ENCODE assay signal across 10 mouse cellular contexts in genomic region chr12:40035506-40035905, GRCm38 (mm10). TPM values are rescaled to one million over a fixed set of nuclear protein-coding genes. Genes with fewer than 3 reads are reported as not detected.
DNase-seq lines count a peak whose midpoint lies in the region; ATAC-seq and TF ChIP-seq lines count a peak whose summit lies in the region.
"Had no signal": no experiment of that assay in that cellular context is flagged by ENCODE, and none has a peak within 500 bp of the region (broad histone marks: within the 10 kb centered on the region; RNA-seq: fewer than 3 reads in every experiment).

No protein-coding gene starts in this region.

- TF ChIP-seq POLR2A in myocyte (IDR thresholded peaks at IDR 0.05; ENCODE audit: insufficient read length, low read depth) = no peak

- WGBS in limb, embryonic 12.5 days = 85% methylated on average over 4 of the region's 4 CpGs
- 91% methylated on average over 4 of the region's 4 CpGs for WGBS in limb, embryonic 10.5 days
- WGBS in embryonic facial prominence, embryonic 15.5 days = 76% methylated on average over 4 of the region's 4 CpGs
- WGBS in intestine, embryonic 14.5 days = 84% methylated on average over 4 of the region's 4 CpGs

- H3K4me1 ChIP-seq in limb, embryonic 12.5 days (replicated peaks) = peaks cover 15% of the 10 kb centered on the region
- H3K4me1 ChIP-seq in limb, embryonic 10.5 days = peaks cover 8% of the 10 kb centered on the region; the same call in 1 of the 2 replicates
- H3K4me1 ChIP-seq in embryonic facial prominence, embryonic 15.5 days = peaks cover 9% of the 10 kb centered on the region; the same call in 1 of the 2 replicates
- H3K4me1 ChIP-seq in intestine, embryonic 14.5 days (replicated peaks; ENCODE audit: control insufficient read depth, insufficient read depth, low read length) = 0 out of 2 replicates have a peak, but pooled peaks cover 4% of the 10 kb centered on the region

- H3ac ChIP-seq in myocyte (ENCODE audit: control insufficient read depth, insufficient read length) = no peak overlapping the region

- H3K9me3 ChIP-seq in limb, embryonic 12.5 days = no peaks in the 10 kb centered on the region
- no peaks in the 10 kb centered on the region for H3K9me3 ChIP-seq in limb, embryonic 10.5 days (replicated peaks)
- H3K9me3 ChIP-seq in embryonic facial prominence, embryonic 15.5 days (replicated peaks) = no peaks in the 10 kb centered on the region
- no peaks in the 10 kb centered on the region for H3K9me3 ChIP-seq in intestine, embryonic 14.5 days (ENCODE audit: control insufficient read depth, low read length)

- no peak for DNase-seq in limb, embryonic 10.5 days (ENCODE audit: low spot score)
- no peak for DNase-seq in intestine, embryonic 14.5 days (ENCODE audit: low spot score)
- no peak for DNase-seq in cerebellum, postnatal 14 days
- DNase-seq in adrenal gland, postnatal 36 days = no peak
- DNase-seq in B cell, adult 2 months = no peak
- DNase-seq: kidney, adult 8-10 months; thymus, postnatal 4 days had no signal

- H3K27me3 ChIP-seq in limb, embryonic 12.5 days = no peaks in the 10 kb centered on the region
- no peaks in the 10 kb centered on the region for H3K27me3 ChIP-seq in limb, embryonic 10.5 days (ENCODE audit: low read depth, poor library complexity, severe bottlenecking)
- no peaks in the 10 kb centered on the region for H3K27me3 ChIP-seq in embryonic facial prominence, embryonic 15.5 days
- H3K27me3 ChIP-seq in intestine, embryonic 14.5 days (replicated peaks; ENCODE audit: control insufficient read depth, insufficient read depth, low read length) = no peaks in the 10 kb centered on the region
- no peaks in the 10 kb centered on the region for H3K27me3 ChIP-seq in myocyte (ENCODE audit: control insufficient read depth, insufficient read depth, insufficient read length)

- H3K9ac ChIP-seq in limb, embryonic 12.5 days (replicated peaks) = no peak overlapping the region
- H3K9ac ChIP-seq in embryonic facial prominence, embryonic 15.5 days = no peak overlapping the region
- H3K9ac ChIP-seq in intestine, embryonic 14.5 days (ENCODE audit: low read length) = no peak overlapping the region

- H3K27ac ChIP-seq in limb, embryonic 12.5 days = no peak overlapping the region
- H3K27ac ChIP-seq in limb, embryonic 10.5 days = no peak overlapping the region
- H3K27ac ChIP-seq in embryonic facial prominence, embryonic 15.5 days (replicated peaks) = no peak overlapping the region
- no peak overlapping the region for H3K27ac ChIP-seq in intestine, embryonic 14.5 days (ENCODE audit: low read depth)

- no peaks in the 10 kb centered on the region for H3K36me3 ChIP-seq in limb, embryonic 12.5 days
- no peaks in the 10 kb centered on the region for H3K36me3 ChIP-seq in limb, embryonic 10.5 days
- 0 out of 2 replicates have a peak, but pooled peaks cover 6% of the 10 kb centered on the region for H3K36me3 ChIP-seq in embryonic facial prominence, embryonic 15.5 days
- H3K36me3 ChIP-seq in intestine, embryonic 14.5 days (ENCODE audit: control insufficient read depth, insufficient read depth, low read length) = no peaks in the 10 kb centered on the region
- H3K36me3 ChIP-seq in myocyte (ENCODE audit: control insufficient read depth, insufficient read depth) = no peaks in the 10 kb centered on the region

- peaks cover 20% of the 10 kb centered on the region for H3K79me2 ChIP-seq in myocyte (ENCODE audit: control insufficient read depth, insufficient read depth)

- H3K4me3 ChIP-seq in limb, embryonic 12.5 days (replicated peaks) = 0 out of 2 replicates have a peak overlapping the region, but pooled peaks have one; percentile 83
- no peak overlapping the region for H3K4me3 ChIP-seq in limb, embryonic 10.5 days
- H3K4me3 ChIP-seq in embryonic facial prominence, embryonic 15.5 days (replicated peaks) = peak overlapping the region; percentile 82
- H3K4me3 ChIP-seq in intestine, embryonic 14.5 days (ENCODE audit: low read depth, low read length) = peak overlapping the region; percentile 74
- peak overlapping the region; percentile 40 for H3K4me3 ChIP-seq in myocyte

- peak overlapping the region; percentile 81 for H3K4me2 ChIP-seq in limb, embryonic 12.5 days
- H3K4me2 ChIP-seq in embryonic facial prominence, embryonic 15.5 days (replicated peaks) = peak overlapping the region; percentile 65
- peak overlapping the region; percentile 74 for H3K4me2 ChIP-seq in intestine, embryonic 14.5 days (ENCODE audit: low read length)
- H3K4me2 ChIP-seq in myocyte (ENCODE audit: low read depth) = peak overlapping the region; percentile 64

- ATAC-seq in limb, embryonic 12.5 days (ENCODE audit: insufficient number of reproducible peaks, insufficient read depth, low FRiP score, low TSS enrichment, low read depth) = no peak
- no peak for ATAC-seq in embryonic facial prominence, embryonic 15.5 days (ENCODE audit: insufficient number of reproducible peaks, low FRiP score, low TSS enrichment, low read depth)
- no peak for ATAC-seq in intestine, embryonic 14.5 days (replicated peaks; ENCODE audit: low FRiP score, low TSS enrichment, low read depth)

TF ChIP-seq in myocyte, 11 proteins besides CTCF, POLR2A, EP300 and RAD21:
- no peak for TF ChIP-seq TCF12 (IDR thresholded peaks at IDR 0.05; ENCODE audit: insufficient read depth, poor library complexity, severe bottlenecking)
- TF ChIP-seq REST (IDR thresholded peaks at IDR 0.05; ENCODE audit: insufficient read depth, insufficient read length) = no peak
- TF ChIP-seq E2F4 (IDR thresholded peaks at IDR 0.05; ENCODE audit: insufficient read depth) = no peak
- no peak for TF ChIP-seq USF1 (IDR thresholded peaks at IDR 0.05; ENCODE audit: low read depth)
- no peak for TF ChIP-seq POLR2AphosphoS2 (IDR thresholded peaks at IDR 0.05; ENCODE audit: insufficient read length, low read depth)
- no peak for TF ChIP-seq MYOG (IDR thresholded peaks at IDR 0.05; ENCODE audit: control insufficient read depth in 1 of 3, insufficient read depth in 1 of 3, insufficient read length in 2 of 3, low read depth in 2 of 3)
- TF ChIP-seq CEBPB (IDR thresholded peaks at IDR 0.05; ENCODE audit: insufficient read depth, poor library complexity, severe bottlenecking) = no peak
- no peak for TF ChIP-seq MAX (IDR thresholded peaks at IDR 0.05; ENCODE audit: low read depth)
- no peak for TF ChIP-seq SRF (IDR thresholded peaks at IDR 0.05; ENCODE audit: control insufficient read depth, insufficient read length, low read depth)
- TF ChIP-seq TCF3 (IDR thresholded peaks at IDR 0.05; ENCODE audit: insufficient read length, low read depth) = no peak
- TF ChIP-seq MYOD1 (IDR thresholded peaks at IDR 0.05; ENCODE audit: control insufficient read depth in 1 of 3, insufficient read length in 2 of 3, low read depth in 2 of 3) = no peak

RNA-seq across cellular contexts. Expression of gene Arl4a, which starts 2.3 kb away (rescaled TPM):
- polyA plus RNA-seq in limb, embryonic 12.5 days (2016; fragmentation: Nextera tagmentation; extraction: Ambion mirVana) = 39.6 and 41.5 TPM in 2 replicates
- 16.3 and 23.8 TPM in 2 replicates for polyA plus RNA-seq in limb, embryonic 10.5 days (2016; fragmentation: Nextera tagmentation; extraction: Ambion mirVana)
- 85.9 and 87.5 TPM in 2 replicates for polyA plus RNA-seq in embryonic facial prominence, embryonic 15.5 days (2015; fragmentation: Nextera tagmentation; extraction: Ambion mirVana)
- 53.6 and 57.7 TPM in 2 replicates for polyA plus RNA-seq in intestine, embryonic 14.5 days (2014; fragmentation: Nextera tagmentation; extraction: Ambion mirVana)
- 22.8 TPM for polyA plus RNA-seq in myocyte (2012; fragmentation: generic; extraction: Trizol)
- 10 to 100 TPM; 73.8 to 81.3 TPM for total RNA-seq in adrenal gland, postnatal 36 days (2021)
